Mouse (Mus musculus) urinary bladder, postnatal 14 days (tissue): Measurements from ENCODE around the gene Lingo4.

Source experiments
- DNase-seq: peaks from one replicate; pipeline ENCODE4 v3.0.0; 2021; ENCODE audit warnings: low spot score

Gene Lingo4

DNA sequence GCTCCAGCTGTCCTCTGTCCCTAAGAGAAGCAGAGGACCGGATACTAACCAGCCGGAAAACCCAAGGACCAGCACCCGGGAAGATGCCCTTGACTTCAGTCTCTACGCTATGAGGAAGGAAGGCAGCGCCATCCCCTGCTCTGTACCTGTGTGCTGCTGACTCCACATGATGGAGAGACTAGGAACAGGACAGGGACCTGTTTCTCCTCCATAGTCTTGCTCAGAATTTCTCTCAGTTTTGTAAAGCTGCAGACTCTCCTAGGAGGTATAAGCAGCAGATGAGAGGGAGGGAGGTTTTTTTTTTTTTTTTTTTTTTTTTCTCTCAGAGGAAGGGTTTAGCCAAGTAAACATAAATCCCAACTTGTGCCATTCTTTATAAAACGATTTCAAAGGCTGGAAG lies at the start of gene Lingo4:
TSS of gene Lingo4 (plus strand) at position 301 of the 400 bp plus-strand sequence.
- no peak for DNase-seq

DNA sequence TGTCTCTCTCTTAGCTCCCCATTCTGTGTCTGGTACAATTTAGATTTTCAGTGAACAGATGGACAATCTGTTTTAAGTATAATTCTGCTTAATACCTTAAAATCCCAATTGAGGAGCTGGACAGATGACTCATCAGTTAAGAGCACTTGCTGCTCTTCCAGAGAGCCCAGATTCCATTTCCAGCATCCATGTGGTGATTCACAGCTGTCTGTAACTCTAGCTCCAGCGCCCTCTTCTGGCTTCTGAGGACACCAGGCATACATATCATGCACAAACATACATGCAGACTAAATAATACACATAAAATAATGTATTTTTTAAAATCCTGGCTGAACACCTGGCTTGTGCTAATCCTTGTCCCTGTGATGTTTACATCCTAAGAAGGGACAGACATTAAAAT lies 37.5 kb upstream of the Lingo4 start:
- no peak for DNase-seq

- no peak for DNase-seq
These were observed 36.2 kb upstream of the Lingo4 start, which contains the start of gene C2cd4d for GRCm38 (mm10) chr3:94362138-94362537. Gene C2cd4d (plus strand): TSS chr3:94362438.

- peak; percentile 50 for DNase-seq
These were observed 34.8 kb upstream of the Lingo4 start for GRCm38 (mm10) chr3:94363291-94364153.

DNA sequence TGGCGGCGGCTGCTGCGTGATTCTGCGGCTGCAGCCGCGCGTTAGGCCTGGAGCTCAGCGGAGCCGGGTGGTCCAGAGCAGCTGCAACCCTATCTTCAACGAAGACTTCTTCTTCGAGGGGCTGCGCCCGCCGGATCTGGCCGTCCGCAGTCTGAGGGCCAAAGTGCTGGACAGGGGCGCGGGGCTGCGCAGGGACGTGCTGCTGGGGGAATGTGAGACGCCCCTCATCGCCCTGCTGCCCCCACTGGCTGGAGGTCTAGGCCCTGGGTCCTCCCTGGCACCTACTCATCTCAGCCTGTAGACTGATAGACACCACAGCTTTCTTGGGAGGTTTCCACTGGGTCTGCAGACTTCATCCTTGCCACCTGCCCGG lies 34.2 kb upstream of the Lingo4 start:
- DNase-seq, result no peak

DNA sequence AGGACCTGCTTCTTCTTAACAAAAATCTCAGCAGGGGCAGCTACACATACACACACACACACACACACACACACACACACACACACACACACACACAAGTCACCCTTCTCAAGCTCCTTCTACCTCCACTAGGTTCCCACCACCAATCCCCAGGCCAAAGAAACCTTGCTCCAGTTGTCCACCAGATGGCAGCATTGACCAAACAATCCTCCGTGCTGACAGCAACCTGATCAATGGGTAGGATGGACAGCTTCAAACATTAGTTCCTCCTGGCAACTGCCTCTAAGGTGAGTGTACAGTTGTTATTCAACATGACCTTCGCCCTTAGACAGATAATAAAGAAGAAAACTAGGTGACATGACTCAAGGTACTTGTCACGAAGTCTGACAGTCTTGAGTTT lies 31.6 kb upstream of the Lingo4 start:
- DNase-seq, result peak; percentile 74

DNA sequence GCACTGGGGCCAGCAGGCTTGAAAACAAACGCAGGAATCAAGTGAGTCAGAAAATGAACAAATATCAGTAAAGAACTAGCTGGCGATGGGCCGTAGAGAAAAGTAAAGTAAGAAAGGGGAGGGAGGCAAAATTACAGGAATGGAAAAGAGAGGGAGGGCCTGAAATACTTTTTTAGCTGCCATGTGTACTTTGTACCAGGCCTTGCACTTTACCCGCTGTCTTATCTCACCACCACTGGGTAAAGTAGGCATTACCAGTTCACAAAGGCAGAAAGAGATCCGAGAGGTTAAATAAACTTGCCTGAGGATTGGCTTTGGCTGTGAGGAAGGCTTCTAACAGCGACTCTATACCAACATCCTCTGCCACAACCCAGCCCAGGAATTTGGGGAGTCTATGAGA lies 30.8 kb upstream of the Lingo4 start:
- no peak for DNase-seq

DNA sequence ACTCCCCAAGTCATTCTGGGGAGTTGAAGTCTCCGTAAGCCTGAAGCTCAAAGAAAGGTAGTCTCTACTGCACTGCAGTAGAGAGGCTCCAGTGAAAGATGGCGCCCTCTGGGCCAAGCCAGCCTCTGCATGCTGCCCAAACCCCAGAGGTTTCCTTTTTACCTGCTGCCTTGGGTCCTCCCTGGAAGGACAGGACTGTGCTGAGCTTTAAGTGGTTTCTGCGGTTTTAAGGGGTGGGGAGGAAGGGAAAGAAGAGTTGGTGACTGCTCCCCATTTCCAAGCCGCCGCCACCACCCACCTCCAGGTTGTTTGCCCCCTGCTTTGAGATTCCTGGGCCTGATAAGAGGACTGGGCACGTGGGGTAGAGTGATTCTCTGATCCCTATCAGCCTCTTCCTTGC lies 29.7 kb upstream of the Lingo4 start:
- peak; percentile 25 for DNase-seq

- no peak for DNase-seq
These were observed 28.6 kb upstream of the Lingo4 start for GRCm38 (mm10) chr3:94369709-94370108.

- peak; percentile 89 for DNase-seq
These were observed 26.7 kb upstream of the Lingo4 start for GRCm38 (mm10) chr3:94371637-94372036.

DNA sequence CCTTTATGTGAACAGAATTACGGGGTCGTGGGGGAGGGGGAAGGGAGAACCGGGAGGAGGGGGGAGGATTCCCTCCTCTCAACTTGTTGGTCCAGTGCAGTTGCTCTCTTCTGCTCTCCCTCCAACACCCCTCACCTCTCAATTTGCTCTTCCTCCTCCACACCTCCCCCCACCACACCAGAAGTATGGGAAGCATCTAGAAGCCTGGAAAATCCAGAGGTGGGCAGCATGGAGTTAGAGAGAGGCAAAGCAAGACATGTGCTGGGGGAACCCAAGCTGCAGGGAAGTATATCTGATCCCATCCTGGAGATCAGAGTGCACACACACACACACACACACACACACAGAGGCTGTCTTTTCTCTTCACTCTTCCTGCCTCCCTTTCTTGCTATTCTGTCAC lies 26.3 kb upstream of the Lingo4 start:
- DNase-seq, result no peak

DNA sequence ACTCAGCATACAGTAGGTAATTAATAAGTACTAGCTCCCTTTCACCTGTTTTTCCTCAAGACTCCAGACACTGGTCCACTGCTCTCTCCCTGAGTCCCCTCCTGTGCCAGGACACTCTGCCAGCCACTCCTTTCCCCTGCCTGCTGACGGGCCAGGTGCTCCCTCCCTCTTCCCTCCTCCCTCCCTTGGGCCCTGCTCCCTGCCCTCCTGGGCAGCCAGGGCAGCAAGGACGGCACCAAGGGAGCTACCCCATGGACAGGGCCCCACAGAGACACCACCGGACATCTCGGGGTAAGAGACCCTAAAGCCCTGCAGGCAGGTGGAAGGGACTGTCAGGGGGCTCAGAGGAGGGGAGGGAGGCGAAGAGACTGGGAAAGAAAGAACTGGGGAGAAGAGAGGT lies 25.7 kb upstream of the Lingo4 start, which contains the start of gene Rorc:
TSS of gene Rorc (plus strand) at position 154 of the 400 bp plus-strand sequence.
- DNase-seq, result peak; percentile 60

GRCm38 (mm10) chr3:94373090-94373489 lies 25.2 kb upstream of the Lingo4 start:
- peak; percentile 21 for DNase-seq

GRCm38 (mm10) chr3:94373597-94374011 lies 24.7 kb upstream of the Lingo4 start:
- peak; percentile 68 for DNase-seq

DNA sequence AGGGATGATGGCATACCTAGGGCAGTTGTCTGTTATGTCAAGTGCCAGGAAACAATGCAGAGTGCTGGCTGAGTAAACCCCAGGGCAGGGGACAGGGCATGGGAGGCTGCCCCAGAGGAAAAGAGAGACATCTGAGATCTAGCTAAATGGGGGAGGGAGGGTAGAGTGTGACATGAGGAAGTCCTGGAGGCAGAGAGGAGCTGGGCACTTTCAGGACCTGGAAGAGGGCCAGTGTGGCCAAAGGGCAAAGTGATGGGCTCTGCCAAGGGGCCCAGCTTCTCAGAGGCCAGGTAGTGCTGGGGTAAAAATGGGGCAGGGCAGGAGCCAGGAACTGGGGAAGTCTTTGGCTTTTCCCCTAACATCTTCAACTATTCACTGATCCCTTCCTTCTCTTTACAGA lies 23.7 kb upstream of the Lingo4 start:
- DNase-seq, result no peak

- no peak for DNase-seq
These were observed 23.2 kb upstream of the Lingo4 start for GRCm38 (mm10) chr3:94375146-94375545.

DNA sequence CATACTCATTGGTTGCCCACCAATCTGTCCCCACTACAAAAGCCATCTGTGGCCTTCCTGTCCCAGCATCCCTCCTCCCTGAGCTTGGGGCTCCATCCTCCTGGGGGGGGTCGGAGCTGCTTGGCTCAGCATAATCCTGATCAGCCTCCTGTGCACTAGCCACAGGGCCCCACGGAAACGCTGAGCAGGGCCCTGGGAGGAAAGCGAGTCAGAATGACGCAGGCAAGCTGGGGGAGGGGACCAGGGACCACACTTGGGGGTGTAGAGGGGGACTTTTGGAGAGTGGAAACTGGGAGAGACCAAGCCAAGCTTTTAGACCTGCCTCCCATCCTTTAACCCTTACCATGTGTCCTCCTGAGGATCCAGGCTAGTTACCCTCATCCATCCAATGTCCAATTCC lies 22.5 kb upstream of the Lingo4 start:
- DNase-seq, result no peak

DNA sequence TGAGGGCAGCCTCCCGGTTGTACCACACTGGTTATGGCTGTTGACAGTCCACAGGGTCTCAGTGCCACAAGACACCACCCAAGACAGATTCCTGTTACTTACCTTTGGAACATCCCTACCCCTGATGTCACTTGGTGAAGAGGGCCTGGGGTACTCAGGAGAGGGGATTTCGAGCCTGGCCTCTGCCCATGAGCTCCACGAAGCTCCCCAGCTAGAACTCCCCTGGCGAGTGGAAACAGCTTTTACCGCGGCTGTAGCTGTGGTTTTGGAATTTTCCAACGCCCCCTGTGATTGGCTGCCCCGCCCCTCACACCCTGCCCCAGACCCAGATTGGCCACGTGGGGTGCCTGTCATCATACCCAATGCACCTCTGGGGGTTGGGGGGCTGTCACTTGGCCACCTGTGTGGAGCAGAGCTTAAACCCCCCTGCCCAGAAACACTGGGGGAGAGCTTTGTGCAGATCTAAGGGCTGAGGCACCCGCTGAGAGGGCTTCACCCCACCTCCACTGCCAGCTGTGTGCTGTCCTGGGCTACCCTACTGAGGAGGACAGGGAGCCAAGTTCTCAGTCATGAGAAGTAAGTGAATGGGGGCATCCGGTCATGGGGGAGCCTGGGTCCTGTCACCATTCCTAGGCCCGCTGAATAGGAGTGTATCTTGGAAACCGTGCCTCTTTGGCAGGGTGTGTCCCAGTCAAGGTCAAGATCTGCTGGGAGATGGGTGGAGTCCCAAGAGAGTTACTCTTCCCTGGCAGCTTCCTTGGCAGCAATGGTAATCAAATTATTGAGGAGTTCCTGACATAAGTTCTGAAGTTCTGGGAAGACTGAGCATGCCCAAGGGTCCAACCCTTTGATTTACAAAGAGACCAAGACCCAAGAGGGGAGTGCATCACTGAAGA lies 21.0 kb upstream of the Lingo4 start:
- DNase-seq, result no peak

DNA sequence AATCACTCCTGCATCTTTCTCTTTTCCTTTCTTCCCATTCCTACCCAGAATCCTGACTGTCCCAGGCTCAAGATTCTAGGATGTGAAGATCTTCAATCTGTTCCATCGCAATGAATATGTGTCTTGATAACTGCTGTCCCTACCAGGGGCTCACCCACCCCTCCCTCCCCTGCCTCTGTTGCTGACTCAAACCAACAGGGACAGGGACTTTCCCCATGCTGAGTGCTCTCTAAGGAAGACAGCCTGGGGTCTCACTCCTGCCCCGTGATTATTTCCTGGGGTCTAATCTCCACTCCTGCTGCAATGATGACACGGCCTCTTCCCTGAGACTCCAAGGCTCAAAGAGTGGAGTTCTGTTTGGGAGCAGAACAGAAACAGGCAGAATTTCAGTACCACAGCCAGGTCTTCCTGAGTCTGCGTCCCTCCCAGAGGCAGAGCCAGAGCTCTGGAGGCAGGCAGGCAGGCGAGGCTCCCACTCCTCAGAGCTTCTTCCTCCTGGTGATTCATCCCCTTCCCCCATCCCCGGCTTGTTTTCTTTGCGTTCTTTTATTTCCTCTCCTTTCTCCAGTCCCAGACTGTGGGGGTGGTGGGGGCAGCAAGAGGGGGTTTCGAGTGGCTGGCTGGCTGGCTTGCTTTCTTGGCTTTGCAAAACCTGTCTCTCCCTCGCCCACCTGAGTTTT lies 18.3 kb upstream of the Lingo4 start:
- no peak for DNase-seq

DNA sequence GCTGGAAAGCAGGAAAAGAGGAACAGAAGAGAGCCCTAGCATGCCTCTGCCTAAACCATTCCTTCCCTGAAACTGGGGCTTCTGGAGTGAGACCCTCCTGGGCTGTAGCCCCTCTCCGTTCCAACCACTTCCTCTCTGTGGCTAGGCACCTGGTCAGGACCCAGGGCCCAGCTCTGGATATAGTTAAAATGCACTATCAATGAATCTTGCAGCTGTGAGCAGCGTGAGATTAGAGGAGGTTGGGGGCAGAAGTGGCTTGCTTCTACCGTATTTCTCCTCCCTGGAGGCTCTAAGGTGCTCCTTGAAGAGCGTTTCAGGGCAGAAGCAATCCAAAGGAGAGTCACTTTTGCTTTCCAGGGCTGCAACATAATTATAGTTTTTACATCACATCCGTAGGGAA lies 16.0 kb upstream of the Lingo4 start:
- DNase-seq, result no peak

- no peak for DNase-seq
These were observed 14.8 kb upstream of the Lingo4 start for GRCm38 (mm10) chr3:94383476-94383875.

DNA sequence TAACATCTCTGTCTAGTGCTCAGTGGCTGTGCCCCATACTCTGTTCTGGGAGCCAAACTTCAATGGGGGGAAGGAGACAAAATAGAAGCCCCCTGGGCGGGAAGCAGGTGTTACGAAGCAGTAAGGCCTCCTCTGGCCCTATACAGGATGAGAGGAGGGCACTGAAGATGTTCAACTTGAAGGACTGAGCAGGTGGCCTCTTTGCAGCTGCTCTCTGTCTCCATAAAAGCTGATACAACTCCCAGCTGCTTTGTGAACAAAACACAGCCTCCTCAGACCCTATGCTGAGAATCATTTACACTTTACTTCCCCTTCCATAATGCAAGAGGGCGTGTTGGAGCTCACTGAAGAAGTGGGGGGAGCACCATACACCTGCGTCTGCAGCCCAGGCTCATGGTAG lies 11.6 kb upstream of the Lingo4 start:
- no peak for DNase-seq
